Mouse (Mus musculus) testis, postnatal 14 days (tissue): Measurements from ENCODE around the gene Kcnq4.

Source experiments
- DNase-seq: peaks from one replicate; pipeline ENCODE4 v3.0.0; 2021; ENCODE audit warnings: low spot score

Kcnq4 gene

GRCm38 (mm10) chr4:120673606-120674005 lies 74.8 kb downstream of the Kcnq4 start:
- no peak for DNase-seq

- no peak for DNase-seq
Measured at GRCm38 (mm10) chr4:120671046-120671445, 77.4 kb downstream of the Kcnq4 start.

- DNase-seq = no peak
Measured at GRCm38 (mm10) chr4:120669585-120669984, 78.8 kb downstream of the Kcnq4 start.

- no peak for DNase-seq
Measured at GRCm38 (mm10) chr4:120668551-120668950, 79.9 kb downstream of the Kcnq4 start.

- no peak for DNase-seq
Measured at GRCm38 (mm10) chr4:120667555-120667954, 80.9 kb downstream of the Kcnq4 start.

GRCm38 (mm10) chr4:120667045-120667501 lies 81.3 kb downstream of the Kcnq4 start:
- DNase-seq = peak; percentile 55

GRCm38 (mm10) chr4:120666358-120667024 lies 81.9 kb downstream of the Kcnq4 start, which contains the start of gene Cited4:
Gene Cited4 (plus strand): TSS chr4:120666572.
- peak; percentile 93 for DNase-seq

- peak; percentile 44 for DNase-seq
Measured at GRCm38 (mm10) chr4:120665782-120666181, 82.6 kb downstream of the Kcnq4 start.

GRCm38 (mm10) chr4:120665144-120665700 lies 83.2 kb downstream of the Kcnq4 start:
- no peak for DNase-seq

GRCm38 (mm10) chr4:120664601-120665000 lies 83.8 kb downstream of the Kcnq4 start:
- no peak for DNase-seq

- DNase-seq = no peak
Measured at GRCm38 (mm10) chr4:120660485-120660884, 87.9 kb downstream of the Kcnq4 start.

- no peak for DNase-seq
Measured at GRCm38 (mm10) chr4:120655898-120656297, 92.5 kb downstream of the Kcnq4 start.

GRCm38 (mm10) chr4:120650208-120650592 lies 98.2 kb downstream of the Kcnq4 start:
- DNase-seq = no peak

GRCm38 (mm10) chr4:120649369-120650207 lies 98.8 kb downstream of the Kcnq4 start:
- no peak for DNase-seq
